Mouse (Mus musculus): ENCODE measurements at regions not wholly inside any gene's neighbourhood (a gene's known extent, or its start where the extent isn't known, plus 50 kb on each side); places are given as distances from the start of the nearest gene placed in this dataset.

- H3K4me3 ChIP-seq = no peak overlapping the region
- DNase-seq (ENCODE audit: extremely low spot score in 1 of 2, low spot score in 2 of 2) = no peak
- intact Hi-C loops (cut with DNase I) = no loop called here
- no peak for TF ChIP-seq CTCF (IDR thresholded peaks at IDR 0.05)
- H3K27ac ChIP-seq = no peak overlapping the region
These were observed 276.7 kb upstream of the Prox1 start for GRCm38 (mm10) chr1:190447253-190447652.

GRCm38 (mm10) chr1:190446676-190447075 is 276.2 kb upstream of the Prox1 start:
- intact Hi-C loops (cut with DNase I) = no loop called here
- no peak for DNase-seq (ENCODE audit: extremely low spot score in 1 of 2, low spot score in 2 of 2)
- H3K4me3 ChIP-seq = no peak overlapping the region
- no peak for TF ChIP-seq CTCF (IDR thresholded peaks at IDR 0.05)
- H3K27ac ChIP-seq = no peak overlapping the region

GRCm38 (mm10) chr1:190444366-190444765 is 273.9 kb upstream of the Prox1 start:
- intact Hi-C loops (cut with DNase I) = no loop called here
- DNase-seq (ENCODE audit: extremely low spot score in 1 of 2, low spot score in 2 of 2) = no peak
- Histone ChIP-seq H3K4me3 (no peak overlapping the region), H3K27ac (no peak overlapping the region)
- no peak for TF ChIP-seq CTCF (IDR thresholded peaks at IDR 0.05)

- no peak for DNase-seq (ENCODE audit: extremely low spot score in 1 of 2, low spot score in 2 of 2)
- TF ChIP-seq CTCF (IDR thresholded peaks at IDR 0.05) = no peak
These were observed 272.7 kb upstream of the Prox1 start for GRCm38 (mm10) chr1:190443234-190443633.

GRCm38 (mm10) chr1:190442166-190442565 is 271.7 kb upstream of the Prox1 start:
- no peak overlapping the region for H3K27ac ChIP-seq
- H3K4me3 ChIP-seq = no peak overlapping the region
- intact Hi-C loops (cut with DNase I) = no loop called here
- TF ChIP-seq CTCF (IDR thresholded peaks at IDR 0.05) = no peak
- DNase-seq (ENCODE audit: extremely low spot score in 1 of 2, low spot score in 2 of 2) = no peak

More at GRCm38 (mm10) chr1:190443234-190443633, 272.7 kb upstream of the Prox1 start:
- Histone ChIP-seq H3K4me3 (no peak overlapping the region), H3K27ac (no peak overlapping the region)
- intact Hi-C loops (cut with DNase I) = no loop called here

- no peak overlapping the region for H3K4me3 ChIP-seq
- H3K27ac ChIP-seq = no peak overlapping the region
- intact Hi-C loops (cut with DNase I) = no loop called here
- no peak for TF ChIP-seq CTCF (IDR thresholded peaks at IDR 0.05)
- no peak for DNase-seq (ENCODE audit: extremely low spot score in 1 of 2, low spot score in 2 of 2)
These were observed 268.3 kb upstream of the Prox1 start for GRCm38 (mm10) chr1:190438789-190439188.

GRCm38 (mm10) chr1:190422874-190423273 is 252.4 kb upstream of the Prox1 start:
- DNase-seq (ENCODE audit: extremely low spot score in 1 of 2, low spot score in 2 of 2) = no peak
- no peak for TF ChIP-seq CTCF (IDR thresholded peaks at IDR 0.05)

GRCm38 (mm10) chr1:190419709-190420108 is 249.2 kb upstream of the Prox1 start:
- TF ChIP-seq CTCF (IDR thresholded peaks at IDR 0.05) = no peak
- intact Hi-C loops (cut with DNase I) = no loop called here
- Histone ChIP-seq H3K27ac (no peak overlapping the region), H3K4me3 (no peak overlapping the region)
- peak; percentile 9 to 13 for DNase-seq (ENCODE audit: extremely low spot score in 1 of 2, low spot score in 2 of 2)

More at GRCm38 (mm10) chr1:190422874-190423273, 252.4 kb upstream of the Prox1 start:
- no peak overlapping the region for H3K4me3 ChIP-seq
- intact Hi-C loops (cut with DNase I) = no loop called here
- no peak overlapping the region for H3K27ac ChIP-seq

- TF ChIP-seq CTCF (IDR thresholded peaks at IDR 0.05) = no peak
- Histone ChIP-seq H3K27ac (no peak overlapping the region), H3K4me3 (no peak overlapping the region)
- intact Hi-C loops (cut with DNase I) = no loop called here
- DNase-seq (ENCODE audit: extremely low spot score in 1 of 2, low spot score in 2 of 2) = no peak
These were observed 246.8 kb upstream of the Prox1 start for GRCm38 (mm10) chr1:190417326-190417725.

- intact Hi-C loops (cut with DNase I) = no loop called here
- no peak for DNase-seq (ENCODE audit: extremely low spot score in 1 of 2, low spot score in 2 of 2)
- H3K27ac ChIP-seq = no peak overlapping the region
- H3K4me3 ChIP-seq = no peak overlapping the region
- TF ChIP-seq CTCF (IDR thresholded peaks at IDR 0.05) = no peak
These were observed 241.2 kb upstream of the Prox1 start for GRCm38 (mm10) chr1:190411756-190412155.

GRCm38 (mm10) chr1:190403335-190403734 is 232.8 kb upstream of the Prox1 start:
- TF ChIP-seq CTCF (IDR thresholded peaks at IDR 0.05) = no peak
- Histone ChIP-seq H3K27ac (no peak overlapping the region), H3K4me3 (no peak overlapping the region)
- intact Hi-C loops (cut with DNase I) = no loop called here
- no peak for DNase-seq (ENCODE audit: extremely low spot score in 1 of 2, low spot score in 2 of 2)

- no peak for DNase-seq (ENCODE audit: extremely low spot score in 1 of 2, low spot score in 2 of 2)
- intact Hi-C loops (cut with DNase I) = no loop called here
- no peak overlapping the region for H3K27ac ChIP-seq
- TF ChIP-seq CTCF (IDR thresholded peaks at IDR 0.05) = no peak
- no peak overlapping the region for H3K4me3 ChIP-seq
These were observed 227.8 kb upstream of the Prox1 start for GRCm38 (mm10) chr1:190398308-190398707.

GRCm38 (mm10) chr1:190397811-190398210 is 227.3 kb upstream of the Prox1 start:
- no peak for TF ChIP-seq CTCF (IDR thresholded peaks at IDR 0.05)
- intact Hi-C loops (cut with DNase I) = no loop called here
- H3K4me3 ChIP-seq = no peak overlapping the region
- no peak for DNase-seq (ENCODE audit: extremely low spot score in 1 of 2, low spot score in 2 of 2)
- no peak overlapping the region for H3K27ac ChIP-seq

GRCm38 (mm10) chr1:190393061-190393460 is 222.5 kb upstream of the Prox1 start:
- Histone ChIP-seq H3K4me3 (no peak overlapping the region), H3K27ac (no peak overlapping the region)
- intact Hi-C loops (cut with DNase I) = no loop called here
- no peak for DNase-seq (ENCODE audit: extremely low spot score in 1 of 2, low spot score in 2 of 2)
- TF ChIP-seq CTCF (IDR thresholded peaks at IDR 0.05) = no peak

Measured in left cerebral cortex, adult 2 months (tissue).